Mouse (Mus musculus) megakaryocyte, embryonic 14.5 days (primary cell): Measurements from ENCODE around the gene Frk. TPM values are rescaled to one million over a fixed set of nuclear protein-coding genes. Genes with fewer than 3 reads are reported as not detected.
"Not testable (repeated sequence)": the region's sequence is repeated elsewhere in the genome, so short reads cannot be mapped to it uniquely, and the experiment has no call there.

Source experiments
- H3K27me3 ChIP-seq: replicated peaks from 2 replicates; pipeline ENCODE3; 2012; ENCODE audit warnings: inconsistent platforms
- H3K36me3 ChIP-seq: replicated peaks from 2 replicates; pipeline ENCODE3; 2012; ENCODE audit warnings: low read length, inconsistent platforms, mixed read lengths
- H3K4me1 ChIP-seq: 2 replicates; pipeline ENCODE4 v1.6.1; 2012; ENCODE audit warnings: inconsistent platforms
- H3K4me3 ChIP-seq: replicated peaks from 2 replicates; pipeline ENCODE3; 2012; ENCODE audit warnings: moderate library complexity, mild to moderate bottlenecking, inconsistent platforms
- H3K9me3 ChIP-seq: 2 replicates; pipeline ENCODE4 v1.6.1; 2012; ENCODE audit warnings: inconsistent platforms
- FLI1 ChIP-seq: IDR thresholded peaks from 2 replicates; pipeline ENCODE4 v1.6.1; 2012; ENCODE audit warnings: low read length, inconsistent platforms, mixed read lengths
- GATA1 ChIP-seq: IDR thresholded peaks from 3 replicates; pipeline ENCODE4 v1.6.1; 2012; ENCODE audit warnings: mixed read lengths, low read length, inconsistent platforms, borderline replicate concordance
- polyA plus RNA-seq: library from polyadenylated mRNA; stranded (reverse); fragments of >175 nt; gene quantifications from 2 replicates; pipeline ENCODE4 v1.2.3, GENCODE M21; 2012; ENCODE audit warnings: low replicate concordance; ENCODE audit not compliant: insufficient read depth

The Frk gene
- polyA plus RNA-seq, 1 experiment: 0.07 TPM

DNA sequence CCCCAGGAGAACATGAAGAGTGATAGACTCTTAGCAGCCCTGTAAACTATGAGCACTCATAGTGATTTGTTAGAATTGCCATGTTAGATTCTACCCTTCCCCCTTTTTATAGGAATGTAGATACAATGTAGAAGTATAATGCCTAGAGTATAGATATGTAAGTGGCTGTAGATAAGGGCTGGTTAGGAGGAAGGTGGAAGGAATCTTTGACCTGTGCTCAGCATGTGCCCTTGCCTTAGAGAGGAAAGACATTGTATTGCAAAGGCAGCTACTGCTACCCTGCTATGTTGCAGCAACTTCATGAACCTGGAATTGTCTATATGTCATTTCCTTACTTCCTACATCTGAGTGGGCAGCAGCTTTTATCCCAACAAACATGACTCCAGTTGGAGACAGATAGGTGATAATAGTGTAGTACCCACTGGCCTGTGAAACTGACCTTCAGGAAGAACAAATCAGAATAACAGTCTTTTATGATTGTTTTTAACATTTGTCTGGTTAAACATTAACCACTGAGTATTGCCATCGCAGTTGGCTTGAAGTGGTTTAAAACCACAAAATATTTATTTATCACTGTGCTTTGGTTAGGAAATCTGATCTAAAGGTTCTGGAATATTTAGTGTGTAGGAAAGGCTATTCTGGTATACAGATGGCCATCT is 80.4 kb downstream of the Frk start:
- TF ChIP-seq GATA1: no peak
- TF ChIP-seq FLI1: no peak
- Histone ChIP-seq H3K4me1 (no peaks in the 10 kb centered on the region), H3K4me3 (no peak overlapping the region)

GRCm38 (mm10) chr10:34615474-34615873 is 132.3 kb downstream of the Frk start:
- TF ChIP-seq FLI1: no peak
- TF ChIP-seq GATA1: no peak
- H3K36me3 ChIP-seq: no peaks in the 10 kb centered on the region
- H3K9me3 ChIP-seq: no peaks in the 10 kb centered on the region
- H3K27me3 ChIP-seq: no peaks in the 10 kb centered on the region
- H3K4me1 ChIP-seq: peaks cover 7% of the 10 kb centered on the region
- H3K4me3 ChIP-seq: no peak overlapping the region

More for the DNA sequence above, 80.4 kb downstream of the Frk start:
- H3K9me3 ChIP-seq: peaks cover 4% of the 10 kb centered on the region; the same call in 1 of the 2 replicates
- no peaks in the 10 kb centered on the region for H3K36me3 ChIP-seq
- no peaks in the 10 kb centered on the region for H3K27me3 ChIP-seq

- H3K36me3 ChIP-seq: no peaks in the 10 kb centered on the region
- no peaks in the 10 kb centered on the region for H3K9me3 ChIP-seq
- H3K4me1 ChIP-seq: peaks cover 7% of the 10 kb centered on the region
- TF ChIP-seq GATA1 (no peak), FLI1 (no peak)
- H3K27me3 ChIP-seq: no peaks in the 10 kb centered on the region
- H3K4me3 ChIP-seq: no peak overlapping the region
Observed at GRCm38 (mm10) chr10:34617216-34617615, 134.0 kb downstream of the Frk start.

DNA sequence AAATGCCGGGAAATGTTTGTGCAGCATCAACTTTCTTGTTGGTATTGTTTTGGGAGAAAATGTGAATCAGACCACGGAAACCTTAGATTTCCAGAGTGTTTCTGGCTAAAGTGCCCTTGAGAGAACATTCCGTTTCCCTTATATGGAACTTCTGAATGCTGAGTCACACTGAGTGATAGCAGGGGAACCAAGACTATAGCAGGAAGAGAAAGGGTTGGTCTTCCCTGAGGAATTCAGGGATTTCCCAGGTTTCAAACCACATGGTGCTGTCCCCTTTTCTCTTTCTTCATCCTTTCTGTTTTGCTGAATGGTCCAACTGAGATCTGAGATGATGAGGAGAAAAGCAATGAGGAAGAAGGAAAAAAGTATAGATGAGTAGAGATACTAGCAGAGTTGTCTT is 135.3 kb downstream of the Frk start:
- H3K9me3 ChIP-seq: no peaks in the 10 kb centered on the region
- H3K4me1 ChIP-seq: peaks cover 7% of the 10 kb centered on the region
- TF ChIP-seq GATA1: no peak
- H3K36me3 ChIP-seq: no peaks in the 10 kb centered on the region
- H3K27me3 ChIP-seq: no peaks in the 10 kb centered on the region
- H3K4me3 ChIP-seq: no peak overlapping the region

DNA sequence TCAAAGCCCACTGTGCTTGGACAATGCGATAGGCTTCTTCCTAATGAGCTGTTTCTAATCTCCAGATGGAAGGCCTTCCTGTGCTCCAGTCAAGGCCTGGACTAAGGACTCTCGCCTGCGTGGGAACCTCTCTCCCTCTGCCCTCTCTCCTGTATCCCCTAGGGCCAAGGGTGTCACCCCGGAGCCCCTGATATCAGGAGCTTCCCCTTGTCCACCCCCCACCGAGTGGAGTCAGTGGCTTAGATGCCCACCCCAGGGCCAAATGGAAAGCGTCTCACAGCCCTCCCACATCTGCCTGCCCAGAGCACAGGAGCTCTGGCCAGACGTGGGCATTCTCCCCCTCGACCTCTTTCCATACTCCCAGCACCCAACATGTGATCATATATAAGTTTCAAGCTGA is 137.3 kb downstream of the Frk start:
- not testable (repeated sequence) for H3K4me1 ChIP-seq, H3K4me3 ChIP-seq, H3K27me3 ChIP-seq

GRCm38 (mm10) chr10:34638245-34638644 is 155.0 kb downstream of the Frk start:
- Histone ChIP-seq H3K27me3 (no peaks in the 10 kb centered on the region), H3K9me3 (no peaks in the 10 kb centered on the region), H3K36me3 (no peaks in the 10 kb centered on the region), H3K4me1 (no peaks in the 10 kb centered on the region), H3K4me3 (no peak overlapping the region)
- TF ChIP-seq FLI1 (no peak), GATA1 (no peak)

More for the DNA sequence above, 137.3 kb downstream of the Frk start:
- not testable (repeated sequence) for H3K36me3 ChIP-seq, H3K9me3 ChIP-seq

Other genes starting within 250 kb of the Frk start
- 9.2 and 17.6 TPM in 2 replicates for gene Tspyl1, start 201.2 kb upstream of the Frk start, polyA plus RNA-seq
- gene Tspyl4, start 186.0 kb upstream of the Frk start, polyA plus RNA-seq: 1.6 TPM in 1 of 2 replicates, not detected in the other
- gene Col10a1, start 93.4 kb upstream of the Frk start, polyA plus RNA-seq: not detected in 2 replicates
- 0.58 TPM in 1 of 2 replicates, not detected in the other for gene Nt5dc1, start 64.8 kb upstream of the Frk start, polyA plus RNA-seq